In the genomic region with DNA sequence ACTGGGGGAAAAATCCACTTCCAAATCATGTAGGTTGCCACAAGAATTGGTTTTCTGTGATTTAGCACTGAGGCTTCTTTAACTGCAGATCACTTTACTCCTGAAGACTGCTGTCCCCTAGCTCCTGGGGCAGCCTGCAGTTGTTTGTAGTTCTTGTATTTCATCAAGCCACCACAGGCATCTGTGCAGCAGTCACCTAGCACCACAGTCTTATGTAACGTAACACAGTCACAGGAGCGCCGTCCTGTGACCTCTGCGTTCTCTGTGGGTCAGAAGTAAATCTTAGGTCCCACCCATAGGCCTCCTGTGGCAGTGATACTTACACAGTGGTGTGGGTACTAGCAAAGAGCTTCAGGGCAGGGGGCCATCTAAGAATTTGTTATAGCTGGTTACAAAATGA, we compare ENCODE assay signal across 16 mouse cellular contexts. TPM values are rescaled to one million over a fixed set of nuclear protein-coding genes. Genes with fewer than 3 reads are reported as not detected.
DNase-seq lines count a peak whose midpoint lies in the region; ATAC-seq and TF ChIP-seq lines count a peak whose summit lies in the region.
"Had no signal": no experiment of that assay in that cellular context is flagged by ENCODE, and none has a peak within 500 bp of the region (broad histone marks: within the 10 kb centered on the region; RNA-seq: fewer than 3 reads in every experiment).

No protein-coding gene starts in this region.

- H3K9me3 ChIP-seq in limb, embryonic 15.5 days: no peaks in the 10 kb centered on the region
- H3K9me3 ChIP-seq: heart, embryonic 13.5 days; neural tube, embryonic 15.5 days had no signal

- H3K4me3 ChIP-seq in kidney, adult 2 months (ENCODE audit: insufficient read depth, low read depth, low read length): no peak overlapping the region
- H3K4me3 ChIP-seq in limb, embryonic 15.5 days: no peak overlapping the region
- H3K4me3 ChIP-seq: heart, embryonic 13.5 days; layer of hippocampus, adult 2 months; neural tube, embryonic 15.5 days had no signal

- H3K27me3 ChIP-seq in kidney, adult 2 months (replicated peaks; ENCODE audit: control insufficient read depth, insufficient read depth, low read length): no peaks in the 10 kb centered on the region
- no peaks in the 10 kb centered on the region for H3K27me3 ChIP-seq in limb, embryonic 15.5 days
- H3K27me3 ChIP-seq: heart, embryonic 13.5 days; neural tube, embryonic 15.5 days had no signal

- 0 out of 2 replicates have a peak, but pooled peaks have one; percentile 35 for ATAC-seq in limb, embryonic 15.5 days (ENCODE audit: insufficient number of reproducible peaks, low FRiP score, low TSS enrichment, low read depth)
- ATAC-seq: inflammation-experienced regulatory T-cells, adult 6 months had no signal

- no peaks in the 10 kb centered on the region; the same call in 1 of the 2 replicates for H3K36me3 ChIP-seq in kidney, adult 2 months (ENCODE audit: control insufficient read depth, insufficient read depth, low read length)
- no peaks in the 10 kb centered on the region for H3K36me3 ChIP-seq in limb, embryonic 15.5 days
- H3K36me3 ChIP-seq: neural tube, embryonic 15.5 days had no signal

- 33% methylated on average over 4 of the region's 4 CpGs for WGBS in kidney, adult 2 months
- 54% methylated on average over 4 of the region's 4 CpGs for WGBS in limb, embryonic 15.5 days

- no peak overlapping the region for H3K9ac ChIP-seq in limb, embryonic 15.5 days
- H3K9ac ChIP-seq: heart, embryonic 13.5 days; neural tube, embryonic 15.5 days had no signal

- no peak overlapping the region for H3K4me2 ChIP-seq in limb, embryonic 15.5 days
- H3K4me2 ChIP-seq: heart, embryonic 13.5 days; neural tube, embryonic 15.5 days had no signal

- DNase-seq in gastrocnemius, postnatal 25 days: peak; percentile 31
- no peak for DNase-seq in gastrocnemius, postnatal 14 days
- peak; percentile 25 for DNase-seq in kidney, adult 2 months
- DNase-seq in kidney, postnatal 10 days: no peak
- peak; percentile 21 for DNase-seq in 416B (ENCODE audit: low read depth)
- no peak for DNase-seq in left cerebral cortex, adult 11 months (ENCODE audit: low spot score)
- DNase-seq: adrenal gland, postnatal 10 days; cerebellum, adult 9-10 months; lung, adult 2 months; spleen, adult 18-20 months; thymus, postnatal 36 days had no signal

- intact Hi-C loops in gastrocnemius, postnatal 14 days (cut with DNase I; ENCODE audit: low total_unique reads): no loop called here

- TF ChIP-seq POLR2A in kidney, adult 2 months (IDR thresholded peaks at IDR 0.05; ENCODE audit: low read depth, low read length): no peak

- no peak overlapping the region for H3K27ac ChIP-seq in kidney, adult 2 months (ENCODE audit: insufficient read depth, low read depth, low read length)
- no peak overlapping the region for H3K27ac ChIP-seq in limb, embryonic 15.5 days
- H3K27ac ChIP-seq: heart, embryonic 13.5 days; layer of hippocampus, adult 2 months; neural tube, embryonic 15.5 days had no signal

- TF ChIP-seq CTCF in kidney, adult 2 months (conservative IDR thresholded peaks at IDR 0.05; ENCODE audit: insufficient read depth, insufficient read length, low read depth, low read length): no peak

- H3K4me1 ChIP-seq in kidney, adult 2 months (ENCODE audit: control insufficient read depth, insufficient read depth, low read length): peaks cover 7% of the 10 kb centered on the region; the same call in 1 of the 2 replicates
- no peaks in the 10 kb centered on the region for H3K4me1 ChIP-seq in limb, embryonic 15.5 days

RNA-seq across cellular contexts. Expression of gene Lrrfip2, which starts 10.4 kb away (rescaled TPM):
- total RNA-seq in gastrocnemius, postnatal 25 days (2021): 10 to 100 TPM; 63.6 to 71.3 TPM
- total RNA-seq in gastrocnemius, postnatal 14 days (2021): 10 to 100 TPM; 60.2 to 63.7 TPM
- polyA plus RNA-seq in kidney, adult 2 months (2012; rRNA removed): 10.7 and 12.7 TPM in 2 replicates
- polyA plus RNA-seq in limb, embryonic 15.5 days (2015; fragmentation: Nextera tagmentation; extraction: Ambion mirVana): 39.1 and 39.7 TPM in 2 replicates

Comparison
In these comparisons a context has a peak if more than half of its experiments do, and no peak if none do; other contexts are left out.
1. DNase-seq: peak in gastrocnemius, postnatal 25 days (single experiment), kidney, adult 2 months (single experiment) and 416B (single experiment); none in gastrocnemius, postnatal 14 days (single experiment), kidney, postnatal 10 days (single experiment) and left cerebral cortex, adult 11 months (single experiment).